In the genomic region with DNA sequence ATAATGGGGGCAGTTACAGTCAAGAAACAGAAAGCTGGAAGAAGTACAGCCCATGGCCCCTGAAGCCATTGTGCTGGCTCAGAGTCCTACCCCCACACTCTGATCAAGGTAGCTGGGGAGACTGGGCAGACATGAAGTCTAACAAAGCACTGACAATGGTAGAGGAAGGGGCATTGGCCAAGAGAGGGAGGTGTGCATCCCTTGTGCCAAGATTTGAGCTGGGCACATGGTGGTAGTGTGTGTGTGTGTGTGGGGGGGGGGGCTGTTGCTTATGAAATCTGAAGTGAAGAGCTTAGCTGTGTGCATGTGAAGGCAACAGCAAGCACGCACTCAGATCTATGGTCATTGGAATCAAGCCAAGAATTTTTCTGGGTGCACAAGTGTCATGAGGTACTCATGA, we compare ENCODE assay signal across 21 mouse cellular contexts.
DNase-seq lines count a peak whose midpoint lies in the region; ATAC-seq and TF ChIP-seq lines count a peak whose summit lies in the region.
"Had no signal": no experiment of that assay in that cellular context is flagged by ENCODE, and none has a peak within 500 bp of the region (broad histone marks: within the 10 kb centered on the region; RNA-seq: fewer than 3 reads in every experiment).

No protein-coding gene starts in this region.

- H3K4me3 ChIP-seq in midbrain, embryonic 13.5 days (replicated peaks), result no peak overlapping the region
- H3K4me3 ChIP-seq in midbrain, postnatal 0 days (ENCODE audit: low read depth, low read length), result no peak overlapping the region
- no peak overlapping the region for H3K4me3 ChIP-seq in forebrain, embryonic 15.5 days
- H3K4me3 ChIP-seq: embryonic facial prominence, embryonic 15.5 days; hindbrain, embryonic 15.5 days; limb, embryonic 10.5 days; neural tube, embryonic 15.5 days had no signal

- TF ChIP-seq CTCF in midbrain, postnatal 0 days (IDR thresholded peaks at IDR 0.05), result no peak

- H3K4me2 ChIP-seq in midbrain, embryonic 13.5 days (replicated peaks), result no peak overlapping the region
- no peak overlapping the region for H3K4me2 ChIP-seq in midbrain, postnatal 0 days (ENCODE audit: low read depth, low read length, poor library complexity, severe bottlenecking)
- H3K4me2 ChIP-seq in forebrain, embryonic 15.5 days (replicated peaks), result no peak overlapping the region
- H3K4me2 ChIP-seq: embryonic facial prominence, embryonic 15.5 days; hindbrain, embryonic 15.5 days; liver, embryonic 11.5 days had no signal

- DNase-seq in cerebellum, postnatal 10 days, result peak; percentile 15 to 48
- DNase-seq in cerebellum, adult 11-12 months, result no peak
- DNase-seq in left cerebral cortex, postnatal 4 days, result peak; percentile 7
- no peak for DNase-seq in left cerebral cortex, postnatal 25 days (ENCODE audit: low spot score in 2 of 2)
- DNase-seq in midbrain, postnatal 0 days (ENCODE audit: low spot score), result no peak
- DNase-seq: adrenal gland, postnatal 10 days; embryo, embryonic 11 days; heart, adult 18-20 months; heart, postnatal 14 days; thymus, adult 2 months had no signal

- ATAC-seq in midbrain, embryonic 13.5 days, result 0 out of 2 replicates have a peak, but pooled peaks have one; percentile 48
- no peak for ATAC-seq in midbrain, postnatal 0 days (ENCODE audit: low FRiP score)
- peak; percentile 59 for ATAC-seq in forebrain, embryonic 15.5 days (replicated peaks)
- no peak for ATAC-seq in megakaryocyte-erythroid progenitor cell, adult 5-6 weeks (replicated peaks; ENCODE audit: low FRiP score, low TSS enrichment, poor library complexity, severe bottlenecking)
- ATAC-seq: intestine, postnatal 0 days had no signal

- H3K4me1 ChIP-seq in midbrain, embryonic 13.5 days (replicated peaks), result peaks cover 22% of the 10 kb centered on the region
- H3K4me1 ChIP-seq in midbrain, postnatal 0 days (ENCODE audit: insufficient read depth, low read length), result peaks cover 5% of the 10 kb centered on the region; the same call in 1 of the 2 replicates
- H3K4me1 ChIP-seq in forebrain, embryonic 15.5 days, result peaks cover 25% of the 10 kb centered on the region

- peaks cover 14% of the 10 kb centered on the region for H3K27me3 ChIP-seq in midbrain, embryonic 13.5 days
- no peaks in the 10 kb centered on the region for H3K27me3 ChIP-seq in midbrain, postnatal 0 days (ENCODE audit: insufficient read depth, low read length)
- no peaks in the 10 kb centered on the region for H3K27me3 ChIP-seq in forebrain, embryonic 15.5 days
- H3K27me3 ChIP-seq: CH12.LX; embryonic facial prominence, embryonic 15.5 days; hindbrain, embryonic 15.5 days; neural tube, embryonic 15.5 days had no signal

- no peaks in the 10 kb centered on the region for H3K36me3 ChIP-seq in midbrain, embryonic 13.5 days
- no peaks in the 10 kb centered on the region for H3K36me3 ChIP-seq in midbrain, postnatal 0 days (ENCODE audit: insufficient read depth, low read length)
- H3K36me3 ChIP-seq in forebrain, embryonic 15.5 days, result no peaks in the 10 kb centered on the region
- H3K36me3 ChIP-seq: embryonic facial prominence, embryonic 15.5 days; hindbrain, embryonic 15.5 days; limb, embryonic 10.5 days; neural tube, embryonic 15.5 days had no signal

- no peak overlapping the region for H3K27ac ChIP-seq in midbrain, embryonic 13.5 days
- H3K27ac ChIP-seq in midbrain, postnatal 0 days (ENCODE audit: low read depth, low read length), result no peak overlapping the region
- peak overlapping the region; percentile 87 for H3K27ac ChIP-seq in forebrain, embryonic 15.5 days (replicated peaks)
- H3K27ac ChIP-seq: hindbrain, embryonic 15.5 days; limb, embryonic 10.5 days; macrophage had no signal

- H3K9me3 ChIP-seq in midbrain, embryonic 13.5 days, result no peaks in the 10 kb centered on the region
- H3K9me3 ChIP-seq in midbrain, postnatal 0 days (ENCODE audit: low read length), result no peaks in the 10 kb centered on the region
- no peaks in the 10 kb centered on the region for H3K9me3 ChIP-seq in forebrain, embryonic 15.5 days
- H3K9me3 ChIP-seq: embryonic facial prominence, embryonic 15.5 days; hindbrain, embryonic 15.5 days; limb, embryonic 10.5 days; neural tube, embryonic 15.5 days had no signal

- intact Hi-C loops in left cerebral cortex, postnatal 4 days (cut with DNase I), result no loop called here
- intact Hi-C loops in left cerebral cortex, postnatal 25 days (cut with DNase I), result no loop called here

- no peak overlapping the region for H3K9ac ChIP-seq in midbrain, embryonic 13.5 days (replicated peaks)
- H3K9ac ChIP-seq in midbrain, postnatal 0 days (replicated peaks; ENCODE audit: low read length, poor library complexity, severe bottlenecking), result no peak overlapping the region
- no peak overlapping the region for H3K9ac ChIP-seq in forebrain, embryonic 15.5 days (replicated peaks)
- H3K9ac ChIP-seq: embryonic facial prominence, embryonic 15.5 days; hindbrain, embryonic 15.5 days; neural tube, embryonic 15.5 days had no signal

- WGBS in midbrain, embryonic 13.5 days, result 86% methylated on average over 1 of the region's 1 CpGs
- 68% methylated on average over 1 of the region's 1 CpGs for WGBS in midbrain, postnatal 0 days
- WGBS in forebrain, embryonic 15.5 days, result 61% methylated on average over 1 of the region's 1 CpGs

Comparison
In these comparisons a context has a peak if more than half of its experiments do, and no peak if none do; other contexts are left out.
1. DNase-seq: peak in cerebellum, postnatal 10 days (2 of 2) and left cerebral cortex, postnatal 4 days (single experiment); none in cerebellum, adult 11-12 months (single experiment), left cerebral cortex, postnatal 25 days (0 of 2) and midbrain, postnatal 0 days (single experiment).
2. ATAC-seq: peak in midbrain, embryonic 13.5 days (single experiment) and forebrain, embryonic 15.5 days (single experiment); none in midbrain, postnatal 0 days (single experiment) and megakaryocyte-erythroid progenitor cell, adult 5-6 weeks (single experiment).